Mouse (Mus musculus): ENCODE results near the gene Gm42906.

DNA sequence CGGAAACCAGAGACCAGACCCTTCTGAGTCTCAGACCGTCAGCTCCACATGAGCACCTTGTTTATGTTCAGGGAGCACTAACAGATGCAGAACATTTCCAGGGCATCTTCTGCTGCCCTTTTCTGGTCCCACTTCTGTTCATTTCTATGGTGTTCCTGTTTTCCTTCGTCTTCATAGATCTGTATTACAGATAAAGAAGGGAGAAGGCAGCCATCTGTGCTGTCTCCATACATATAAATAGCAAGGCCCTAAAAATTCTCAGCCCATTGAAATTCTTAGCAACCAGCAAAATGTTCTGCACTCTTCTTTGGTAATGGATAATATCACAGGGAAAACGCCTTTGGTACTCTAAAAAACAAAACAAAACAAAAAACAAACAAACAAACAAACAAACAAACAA lies 290.7 kb downstream of the Gm42906 start:
- TF ChIP-seq CTCF (IDR thresholded peaks at IDR 0.05; ENCODE audit: low read depth) = no peak
- TF ChIP-seq EP300 (IDR thresholded peaks at IDR 0.05; ENCODE audit: low read depth) = no peak
